Mouse (Mus musculus) lung, embryonic 15.5 days (tissue): ENCODE results near the gene Tor2a. TPM values are rescaled to one million over a fixed set of nuclear protein-coding genes. Genes with fewer than 3 reads are reported as not detected.

ENCODE experiments used
- ATAC-seq: fragments of 200-750 bp; cut with Nextera tagmentation; 2 replicates; pipeline ENCODE4 v1.8.0; 2017; ENCODE audit warnings: moderate number of reproducible peaks, borderline replicate concordance; ENCODE audit not compliant: low FRiP score, low TSS enrichment; ENCODE audit errors: extremely low read depth
- H3K27ac ChIP-seq: fragments of 300-500 bp; sonication (generic); 2 replicates; pipeline ENCODE4 v1.5.1; 2015; ENCODE audit warnings: moderate library complexity, mild to moderate bottlenecking, inconsistent platforms
- H3K27me3 ChIP-seq: fragments of 300-500 bp; sonication (generic); 2 replicates; pipeline ENCODE4 v1.6.1; 2015; ENCODE audit warnings: inconsistent platforms
- H3K36me3 ChIP-seq: fragments of 300-500 bp; sonication (generic); 2 replicates; pipeline ENCODE4 v1.6.1; 2015; ENCODE audit warnings: inconsistent platforms
- H3K4me1 ChIP-seq: fragments of 300-500 bp; sonication (generic); 2 replicates; pipeline ENCODE4 v1.6.1; 2015; ENCODE audit warnings: inconsistent platforms
- H3K4me2 ChIP-seq: fragments of 300-500 bp; sonication (generic); 2 replicates; pipeline ENCODE4 v1.6.1; 2015; ENCODE audit warnings: inconsistent platforms, mild to moderate bottlenecking, moderate library complexity
- H3K4me3 ChIP-seq: fragments of 300-500 bp; sonication (generic); 2 replicates; pipeline ENCODE4 v1.5.1; 2015; ENCODE audit warnings: mild to moderate bottlenecking, inconsistent platforms
- H3K9ac ChIP-seq: fragments of 300-500 bp; sonication (generic); 2 replicates; pipeline ENCODE4 v1.6.1; 2015; ENCODE audit warnings: inconsistent platforms
- H3K9me3 ChIP-seq: fragments of 300-500 bp; sonication (generic); 2 replicates; pipeline ENCODE4 v1.6.1; 2016; ENCODE audit warnings: inconsistent platforms
- WGBS: fragments of 180-500 bp; shearing (Covaris S2); methylation state at CpG from one replicate; pipeline ENCODE4 v1.1.7; 2015; 5-methylcytosine and 5-hydroxymethylcytosine counted together
- polyA plus RNA-seq: library from polyadenylated mRNA; unstranded; fragments of >200 nt; fragmentation: Nextera tagmentation; extraction: Ambion mirVana; gene quantifications from 2 replicates; pipeline ENCODE4 v1.2.1, GENCODE M21; 2015

Tor2a gene
- polyA plus RNA-seq, 1 experiment from 2014 or later, result 65.6 TPM

DNA sequence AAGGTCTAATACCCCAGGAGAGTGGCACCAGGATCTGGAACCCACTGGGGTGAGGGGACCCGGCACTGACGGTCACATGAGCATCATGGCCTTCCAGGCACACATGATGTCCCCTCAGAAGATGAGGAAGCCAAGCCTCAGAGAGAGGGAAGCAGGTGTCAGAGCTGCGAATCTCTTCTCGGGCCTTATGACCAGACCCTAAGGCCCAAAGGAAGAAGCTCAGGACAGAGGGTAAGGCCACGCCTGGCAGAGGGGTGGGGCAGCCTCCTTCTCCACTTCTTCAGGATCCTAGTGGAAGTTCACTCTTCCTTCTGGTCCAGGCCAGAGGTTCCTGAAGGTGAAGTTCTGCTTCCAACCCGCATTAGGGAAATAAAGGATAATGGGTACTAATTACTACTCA is 24.3 kb upstream of the Tor2a start:
- WGBS, result 70% methylated on average over 6 of the region's 6 CpGs
- H3K36me3 ChIP-seq, result no peaks in the 10 kb centered on the region
- no peak overlapping the region for H3K4me2 ChIP-seq
- no peak for ATAC-seq
- H3K4me1 ChIP-seq, result peaks cover 36% of the 10 kb centered on the region
- no peaks in the 10 kb centered on the region for H3K27me3 ChIP-seq
- H3K4me3 ChIP-seq, result no peak overlapping the region
- H3K27ac ChIP-seq, result no peak overlapping the region
- H3K9me3 ChIP-seq, result no peaks in the 10 kb centered on the region
- H3K9ac ChIP-seq, result no peak overlapping the region

DNA sequence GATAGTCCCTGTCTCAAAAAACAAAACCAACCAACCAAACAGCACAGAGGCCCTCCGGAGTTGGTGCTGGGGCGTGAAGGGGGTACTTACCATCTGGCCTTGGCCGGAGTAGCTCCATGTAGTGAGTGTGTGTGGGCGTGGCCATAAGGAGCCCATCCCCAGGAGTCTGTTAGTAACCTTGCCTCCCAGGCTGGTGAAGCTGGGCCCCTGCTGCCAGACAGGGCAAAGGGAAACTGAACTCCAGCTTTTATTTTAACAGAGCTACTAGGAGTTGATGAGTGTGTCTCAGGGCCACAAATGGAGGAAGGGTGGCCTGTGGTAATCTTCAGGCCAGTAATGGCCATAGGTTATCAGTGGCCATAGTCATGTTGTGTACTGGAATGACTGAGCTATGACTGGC is 22.6 kb upstream of the Tor2a start:
- 0 out of 2 replicates have a peak overlapping the region, but pooled peaks have one; percentile 28 for H3K4me2 ChIP-seq
- no peaks in the 10 kb centered on the region for H3K36me3 ChIP-seq
- no peaks in the 10 kb centered on the region for H3K9me3 ChIP-seq
- H3K27me3 ChIP-seq, result no peaks in the 10 kb centered on the region
- peak overlapping the region; percentile 69 for H3K27ac ChIP-seq
- peaks cover 34% of the 10 kb centered on the region for H3K4me1 ChIP-seq
- no peak overlapping the region for H3K4me3 ChIP-seq
- ATAC-seq, result 0 out of 2 replicates have a peak, but pooled peaks have one; percentile 17
- WGBS, result 31% methylated on average over 4 of the region's 4 CpGs
- H3K9ac ChIP-seq, result no peak overlapping the region

DNA sequence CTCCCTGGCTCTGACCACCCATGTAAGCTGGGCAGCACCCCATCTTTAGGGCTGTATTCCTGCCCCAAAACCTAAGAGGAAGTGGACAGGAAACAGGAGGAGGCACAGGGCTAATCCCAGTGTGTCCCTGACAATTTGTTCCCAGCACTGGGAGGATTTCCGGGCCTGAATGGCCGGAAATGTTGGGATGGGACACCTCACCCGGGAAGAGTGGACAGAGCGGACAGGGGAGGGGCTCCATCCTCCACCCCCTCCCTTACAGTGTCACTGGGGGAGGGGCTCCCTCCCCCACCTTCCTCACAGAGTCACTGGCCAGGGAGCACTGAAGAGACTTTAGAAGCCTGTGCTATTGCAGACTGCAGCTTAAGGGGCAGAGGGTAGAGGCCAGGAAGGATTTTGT is 22.1 kb upstream of the Tor2a start:
- H3K9ac ChIP-seq, result no peak overlapping the region
- no peaks in the 10 kb centered on the region for H3K9me3 ChIP-seq
- H3K27me3 ChIP-seq, result no peaks in the 10 kb centered on the region
- H3K4me2 ChIP-seq, result peak overlapping the region; percentile 28; the same call in 1 of the 2 replicates
- peak overlapping the region; percentile 69 for H3K27ac ChIP-seq
- no peaks in the 10 kb centered on the region for H3K36me3 ChIP-seq
- peaks cover 34% of the 10 kb centered on the region for H3K4me1 ChIP-seq
- H3K4me3 ChIP-seq, result no peak overlapping the region
- ATAC-seq, result peak; percentile 49
- WGBS, result 36% methylated on average over 4 of the region's 4 CpGs

GRCm38 (mm10) chr2:32736306-32736829 is 20.7 kb upstream of the Tor2a start:
- WGBS, result 38% methylated on average over 3 of the region's 3 CpGs
- no peaks in the 10 kb centered on the region for H3K36me3 ChIP-seq
- H3K4me3 ChIP-seq, result no peak overlapping the region
- no peak overlapping the region for H3K4me2 ChIP-seq
- H3K4me1 ChIP-seq, result peaks cover 31% of the 10 kb centered on the region
- no peak overlapping the region for H3K9ac ChIP-seq
- no peak for ATAC-seq
- peaks cover 14% of the 10 kb centered on the region for H3K27me3 ChIP-seq
- 0 out of 2 replicates have a peak overlapping the region, but pooled peaks have one; percentile 69 for H3K27ac ChIP-seq
- no peaks in the 10 kb centered on the region for H3K9me3 ChIP-seq

GRCm38 (mm10) chr2:32737008-32737407 is 20.0 kb upstream of the Tor2a start:
- 43% methylated on average over 6 of the region's 6 CpGs for WGBS
- no peak overlapping the region for H3K27ac ChIP-seq

GRCm38 (mm10) chr2:32739311-32739710 is 17.7 kb upstream of the Tor2a start:
- no peak for ATAC-seq
- H3K9me3 ChIP-seq, result no peaks in the 10 kb centered on the region
- peaks cover 31% of the 10 kb centered on the region for H3K27me3 ChIP-seq
- H3K9ac ChIP-seq, result no peak overlapping the region
- H3K36me3 ChIP-seq, result no peaks in the 10 kb centered on the region
- H3K4me3 ChIP-seq, result no peak overlapping the region
- no peak overlapping the region for H3K27ac ChIP-seq
- peaks cover 29% of the 10 kb centered on the region for H3K4me1 ChIP-seq
- 70% methylated on average over 4 of the region's 4 CpGs for WGBS
- H3K4me2 ChIP-seq, result no peak overlapping the region

More at GRCm38 (mm10) chr2:32737008-32737407, 20.0 kb upstream of the Tor2a start:
- Histone ChIP-seq H3K4me3 (no peak overlapping the region), H3K36me3 (no peaks in the 10 kb centered on the region), H3K4me1 (peaks cover 33% of the 10 kb centered on the region), H3K27me3 (peaks cover 20% of the 10 kb centered on the region), H3K9ac (no peak overlapping the region), H3K4me2 (no peak overlapping the region), H3K9me3 (no peaks in the 10 kb centered on the region)
- no peak for ATAC-seq

- peaks cover 31% of the 10 kb centered on the region for H3K27me3 ChIP-seq
Observed at GRCm38 (mm10) chr2:32740916-32741272, 16.1 kb upstream of the Tor2a start, which contains the start of gene 6330409D20Rik. TSS of gene 6330409D20Rik (minus strand) at chr2:32741016.

DNA sequence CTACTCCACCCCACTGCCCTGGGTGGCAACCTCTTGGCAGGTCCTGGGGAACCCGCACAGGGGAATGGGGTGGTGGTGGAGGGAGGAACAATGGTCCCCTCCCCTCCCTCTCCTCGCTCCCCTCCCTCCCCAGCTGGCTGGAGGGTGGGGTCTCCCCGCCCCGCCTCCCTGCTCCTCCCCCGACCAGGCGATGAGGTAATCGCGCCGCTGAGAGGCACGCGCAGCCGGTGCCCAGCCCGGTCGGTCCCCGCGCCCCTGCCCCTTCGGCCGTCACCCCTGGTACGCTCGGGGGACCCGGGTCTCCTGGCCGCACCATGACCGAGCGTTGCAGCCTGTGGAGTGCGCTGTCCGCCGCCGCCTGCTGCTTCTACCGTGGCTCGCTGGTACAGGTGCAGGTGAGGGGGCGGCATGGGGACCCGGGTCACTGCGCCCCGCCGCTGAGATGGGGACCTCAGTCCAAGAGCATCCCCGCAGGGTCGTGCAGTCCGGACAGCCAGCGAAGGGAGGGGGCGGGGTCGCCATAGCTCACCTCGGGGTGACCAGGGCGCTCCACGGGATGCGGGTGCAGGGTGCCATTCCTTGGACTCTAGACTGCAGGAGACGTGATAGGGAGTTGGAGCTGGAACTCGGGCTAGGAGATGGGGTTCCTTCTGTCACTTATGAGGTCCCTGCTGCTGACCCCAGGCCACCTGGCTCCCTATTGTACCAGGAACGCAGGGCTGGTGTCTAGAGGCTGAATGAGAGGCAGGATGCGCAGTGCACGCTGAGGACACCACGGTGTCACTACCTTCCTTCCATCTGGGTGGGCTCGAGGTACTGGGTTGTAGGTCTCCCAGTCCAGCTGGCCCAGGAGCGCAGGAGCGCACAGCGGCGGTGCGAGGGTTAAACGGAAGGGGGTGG is 15.5 kb upstream of the Tor2a start:
- WGBS, result 7% methylated on average over 54 of the region's 58 CpGs
- no peak overlapping the region for H3K27ac ChIP-seq

More at GRCm38 (mm10) chr2:32740916-32741272, 16.1 kb upstream of the Tor2a start, which contains the start of gene 6330409D20Rik:
- peaks cover 20% of the 10 kb centered on the region for H3K4me1 ChIP-seq
- peaks cover 6% of the 10 kb centered on the region; the same call in 1 of the 2 replicates for H3K36me3 ChIP-seq
- WGBS, result 9% methylated on average over 11 of the region's 11 CpGs
- H3K4me2 ChIP-seq, result peak within 1 kb of the TSS; percentile 77
- no peak for ATAC-seq
- H3K4me3 ChIP-seq, result peak within 1 kb of the TSS; percentile 42
- H3K27ac ChIP-seq, result no peak within 1 kb of the TSS
- H3K9me3 ChIP-seq, result no peaks in the 10 kb centered on the region
- H3K9ac ChIP-seq, result peak within 1 kb of the TSS; percentile 32; the same call in 1 of the 2 replicates

GRCm38 (mm10) chr2:32742173-32742531 is 14.9 kb upstream of the Tor2a start:
- peak; percentile 27 for ATAC-seq
- 29% methylated on average over 18 of the region's 18 CpGs for WGBS
- no peak overlapping the region for H3K9ac ChIP-seq

More for the DNA sequence above, 15.5 kb upstream of the Tor2a start:
- peak overlapping the region; percentile 32; the same call in 1 of the 2 replicates for H3K9ac ChIP-seq
- H3K27me3 ChIP-seq, result peaks cover 31% of the 10 kb centered on the region
- H3K36me3 ChIP-seq, result peaks cover 10% of the 10 kb centered on the region; the same call in 1 of the 2 replicates
- peaks cover 17% of the 10 kb centered on the region for H3K4me1 ChIP-seq
- ATAC-seq, result peak; percentile 40
- peak overlapping the region; percentile 77 for H3K4me2 ChIP-seq
- H3K9me3 ChIP-seq, result no peaks in the 10 kb centered on the region
- H3K4me3 ChIP-seq, result peak overlapping the region; percentile 42

GRCm38 (mm10) chr2:32744272-32744982 is 12.6 kb upstream of the Tor2a start:
- no peak overlapping the region for H3K9ac ChIP-seq
- no peak for ATAC-seq
- peaks cover 17% of the 10 kb centered on the region for H3K4me1 ChIP-seq
- H3K4me3 ChIP-seq, result no peak overlapping the region
- no peaks in the 10 kb centered on the region for H3K9me3 ChIP-seq
- no peak overlapping the region for H3K4me2 ChIP-seq
- peaks cover 31% of the 10 kb centered on the region for H3K27me3 ChIP-seq
- no peak overlapping the region for H3K27ac ChIP-seq
- peaks cover 13% of the 10 kb centered on the region; the same call in 1 of the 2 replicates for H3K36me3 ChIP-seq
- WGBS, result 63% methylated on average over 15 of the region's 15 CpGs

More at GRCm38 (mm10) chr2:32742173-32742531, 14.9 kb upstream of the Tor2a start:
- Histone ChIP-seq H3K4me2 (peak overlapping the region; percentile 77), H3K4me3 (no peak overlapping the region), H3K9me3 (no peaks in the 10 kb centered on the region), H3K36me3 (peaks cover 10% of the 10 kb centered on the region; the same call in 1 of the 2 replicates), H3K27ac (no peak overlapping the region), H3K4me1 (peaks cover 17% of the 10 kb centered on the region), H3K27me3 (peaks cover 31% of the 10 kb centered on the region)

DNA sequence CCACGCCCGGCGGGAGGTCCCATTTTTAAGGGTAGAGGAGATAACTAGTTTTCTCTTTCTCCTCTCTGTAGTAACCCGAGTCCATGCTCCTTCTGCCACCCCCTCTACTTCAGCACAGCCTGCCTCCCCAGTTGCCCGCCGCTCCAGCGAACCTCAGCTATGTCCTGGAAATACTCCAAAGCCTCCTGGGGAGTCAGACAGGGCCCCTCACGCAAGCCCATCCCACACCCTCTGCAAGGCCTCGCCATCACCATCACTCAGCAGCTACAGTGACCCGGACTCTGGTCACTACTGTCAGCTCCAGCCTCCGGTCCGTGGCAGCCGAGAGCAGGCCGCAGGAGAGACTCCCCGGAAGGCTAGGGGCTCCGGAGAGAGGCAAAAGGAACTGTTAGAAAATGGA is 8.0 kb upstream of the Tor2a start:
- no peaks in the 10 kb centered on the region for H3K9me3 ChIP-seq
- WGBS, result 78% methylated on average over 16 of the region's 16 CpGs
- no peak overlapping the region for H3K9ac ChIP-seq
- ATAC-seq, result no peak
- no peak overlapping the region for H3K27ac ChIP-seq
- peaks cover 4% of the 10 kb centered on the region; the same call in 1 of the 2 replicates for H3K4me1 ChIP-seq
- no peaks in the 10 kb centered on the region for H3K27me3 ChIP-seq
- H3K4me3 ChIP-seq, result no peak overlapping the region
- no peak overlapping the region for H3K4me2 ChIP-seq
- peaks cover 32% of the 10 kb centered on the region; the same call in 1 of the 2 replicates for H3K36me3 ChIP-seq
